Mouse (Mus musculus) lung, postnatal 0 days (tissue): ENCODE results near the gene Tpst2.
A peak's percentile ranks its signal among the peaks of the same experiment; 100 is the strongest.

Experiments used
- CTCF ChIP-seq: IDR thresholded peaks from 2 replicates; pipeline ENCODE4 v1.5.1; 2016; ENCODE audit warnings: antibody characterized with exemption, mild to moderate bottlenecking
- EP300 ChIP-seq: IDR thresholded peaks from 2 replicates; pipeline ENCODE4 v1.6.1; 2016; ENCODE audit warnings: antibody characterized with exemption, mild to moderate bottlenecking, control low read depth

DNA sequence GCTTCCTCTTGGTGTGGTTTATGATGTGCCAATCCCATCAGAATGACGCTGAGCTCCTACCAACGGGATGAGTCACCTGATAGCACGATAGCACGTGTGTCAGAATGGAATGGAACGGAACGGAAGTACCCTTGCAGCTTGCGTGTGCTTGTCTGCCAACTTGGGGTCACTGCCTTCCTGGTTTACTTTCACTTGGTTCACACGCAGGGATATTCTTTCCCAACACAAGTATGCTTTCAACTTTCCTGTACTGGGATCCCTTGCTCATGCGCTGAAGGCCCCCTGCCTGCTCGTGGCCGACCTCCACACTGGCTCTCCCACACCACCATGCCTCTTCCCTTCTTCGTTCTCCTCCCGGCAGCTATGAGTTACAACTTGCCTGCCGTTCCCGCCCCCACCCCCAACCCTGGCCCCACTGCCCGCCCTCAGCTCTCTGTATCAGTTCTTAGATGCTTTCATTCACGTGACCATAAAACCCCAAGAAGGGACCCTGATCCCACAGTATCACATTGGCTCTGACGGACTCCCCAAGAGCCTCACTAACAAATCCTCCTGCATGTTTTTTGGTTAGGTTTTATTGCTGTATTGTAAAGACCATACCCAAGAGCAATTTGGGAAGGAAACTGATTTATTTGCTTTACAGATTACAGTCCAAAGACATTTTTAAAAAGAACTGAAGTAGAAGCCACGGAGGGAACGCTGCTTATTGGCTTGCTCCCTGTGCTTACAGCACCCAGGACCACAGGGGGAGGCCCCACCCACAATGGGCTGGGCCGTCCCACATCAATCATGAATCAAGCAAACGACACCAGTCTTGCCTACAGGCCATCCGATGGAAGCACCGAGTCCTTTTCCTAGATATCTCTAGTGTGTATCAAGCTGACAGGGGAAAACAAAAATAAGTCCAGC lies 48.4 kb downstream of the Tpst2 start:
- TF ChIP-seq CTCF (no peak), EP300 (peak; percentile 48)
